Mouse (Mus musculus): ENCODE measurements around the gene Nsun7. TPM values are rescaled to one million over a fixed set of nuclear protein-coding genes. Genes with fewer than 3 reads are reported as not detected.

Nsun7 gene
- polyA plus RNA-seq (2017; shearing (Covaris generic)), result 0.76 TPM

DNA sequence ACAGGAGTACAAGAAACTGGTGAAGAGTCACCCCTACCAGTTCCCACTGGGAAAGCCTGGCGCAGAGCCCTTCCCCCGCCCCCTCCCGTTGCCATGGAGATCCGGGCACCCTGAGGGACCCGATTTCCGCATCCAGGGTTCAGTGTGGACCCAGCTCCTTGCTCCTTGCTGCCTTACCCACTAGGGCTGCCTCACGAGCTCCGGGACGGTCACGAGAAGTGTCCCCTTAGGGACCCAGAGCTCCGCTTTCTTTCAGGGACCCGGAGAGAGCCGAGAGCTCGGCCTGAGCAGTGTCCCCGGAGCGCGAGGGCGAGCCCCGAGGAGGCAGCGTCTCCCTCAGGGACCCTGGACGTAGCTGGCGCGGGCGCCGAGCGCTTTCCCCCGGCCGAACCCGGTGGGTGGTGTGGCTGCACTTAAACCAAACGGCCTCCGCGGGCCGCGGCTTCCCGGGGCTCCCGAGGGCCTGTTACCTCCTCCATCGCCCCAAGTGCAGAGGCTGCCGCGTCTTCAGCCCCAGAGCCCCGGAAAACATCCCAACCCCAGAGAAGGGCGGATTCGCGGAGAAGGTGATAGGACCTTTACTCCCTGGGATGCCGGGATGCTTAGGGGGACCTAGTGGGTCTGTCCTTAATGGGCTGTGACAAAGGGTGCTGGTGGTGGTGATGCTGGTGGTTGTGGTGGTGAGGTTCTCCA lies at the start of gene Nsun7:
Nsun7 (plus strand) TSS at position 142 of the 693 bp plus-strand sequence.

Other genes with a start within 250 kb of the Nsun7 start
- gene Rbm47, start 86.8 kb upstream of the Nsun7 start, polyA plus RNA-seq (2017; shearing (Covaris generic)), result 0.45 TPM